Mouse (Mus musculus) brain, embryonic 14.5 days (tissue): Measurements from ENCODE around the gene Cdkn1c.
A peak's percentile ranks its signal among the peaks of the same experiment; 100 is the strongest.

Source experiments
- CTCF ChIP-seq: fragments of 200-500 bp; IDR thresholded peaks from 2 replicates; pipeline ENCODE4 v1.5.1; 2012; ENCODE audit warnings: inconsistent platforms, mild to moderate bottlenecking, moderate library complexity, borderline replicate concordance; ENCODE audit not compliant: insufficient read depth, insufficient read length; ENCODE audit errors: extremely low read depth
- POLR2A ChIP-seq: fragments of 200-500 bp; IDR thresholded peaks from 2 replicates; pipeline ENCODE4 v1.6.1; 2012; ENCODE audit warnings: mild to moderate bottlenecking, inconsistent platforms, borderline replicate concordance; ENCODE audit not compliant: poor library complexity, insufficient read depth, insufficient read length, severe bottlenecking; ENCODE audit errors: extremely low read depth

- no peak for TF ChIP-seq CTCF
- 0 out of 2 replicates have a peak, but pooled peaks have one; percentile 8 for TF ChIP-seq POLR2A
Observed at GRCm38 (mm10) chr7:143461294-143461870, 532 bp upstream of the Cdkn1c start.
